Mouse (Mus musculus) heart, embryonic 16.5 days (tissue): Measurements from ENCODE around the gene Adarb2. TPM values are rescaled to one million over a fixed set of nuclear protein-coding genes. Genes with fewer than 3 reads are reported as not detected.

ENCODE experiments used
- ATAC-seq: fragments of 200-750 bp; cut with Nextera tagmentation; replicated peaks from 2 replicates; pipeline ENCODE4 v1.8.0; 2017; ENCODE audit warnings: moderate number of reproducible peaks; ENCODE audit not compliant: insufficient read depth, low FRiP score; ENCODE audit errors: extremely low read depth
- H3K27ac ChIP-seq: fragments of 300-500 bp; sonication (generic); 2 replicates; pipeline ENCODE4 v1.5.1; 2014; ENCODE audit warnings: mild to moderate bottlenecking, low read length, control low read depth, moderate library complexity
- H3K27me3 ChIP-seq: fragments of 300-500 bp; sonication (generic); 2 replicates; pipeline ENCODE4 v1.6.1; 2014; ENCODE audit warnings: low read length, mixed read lengths; ENCODE audit not compliant: control insufficient read depth, insufficient read depth
- H3K36me3 ChIP-seq: fragments of 300-500 bp; sonication (generic); 2 replicates; pipeline ENCODE4 v1.6.1; 2014; ENCODE audit not compliant: control insufficient read depth, insufficient read depth
- H3K4me1 ChIP-seq: fragments of 300-500 bp; sonication (generic); 2 replicates; pipeline ENCODE4 v1.6.1; 2014; ENCODE audit warnings: low read length, mixed read lengths; ENCODE audit not compliant: control insufficient read depth, insufficient read depth
- H3K4me2 ChIP-seq: fragments of 300-500 bp; sonication (generic); 2 replicates; pipeline ENCODE4 v1.6.1; 2014; ENCODE audit warnings: low read depth, mild to moderate bottlenecking, control low read depth, low read length
- H3K4me3 ChIP-seq: fragments of 300-500 bp; sonication (generic); 2 replicates; pipeline ENCODE4 v1.5.1; 2014; ENCODE audit warnings: mild to moderate bottlenecking, control low read depth, low read length
- H3K9ac ChIP-seq: fragments of 300-500 bp; sonication (generic); 2 replicates; pipeline ENCODE4 v1.6.1; 2014; ENCODE audit warnings: low read length, control low read depth
- H3K9me3 ChIP-seq: fragments of 300-500 bp; sonication (generic); replicated peaks from 2 replicates; pipeline ENCODE4 v1.6.1; 2016; ENCODE audit warnings: low read length; ENCODE audit not compliant: control insufficient read depth
- whole genome bisulfite sequencing: fragments of 180-500 bp; shearing (Covaris S2); extraction: QIAGEN DNeasy Blood & Tissue Kit; methylation state at CpG from one replicate; pipeline ENCODE4 v1.1.7; 2014; 5-methylcytosine and 5-hydroxymethylcytosine counted together
- polyA plus RNA-seq: library from polyadenylated mRNA; unstranded; fragments of >200 nt; fragmentation: Nextera tagmentation; extraction: Ambion mirVana; gene quantifications from 2 replicates; pipeline ENCODE4 v1.2.1, GENCODE M21; 2015

The Adarb2 gene
- polyA plus RNA-seq, 1 experiment from 2014 or later, result 0.05 TPM

DNA sequence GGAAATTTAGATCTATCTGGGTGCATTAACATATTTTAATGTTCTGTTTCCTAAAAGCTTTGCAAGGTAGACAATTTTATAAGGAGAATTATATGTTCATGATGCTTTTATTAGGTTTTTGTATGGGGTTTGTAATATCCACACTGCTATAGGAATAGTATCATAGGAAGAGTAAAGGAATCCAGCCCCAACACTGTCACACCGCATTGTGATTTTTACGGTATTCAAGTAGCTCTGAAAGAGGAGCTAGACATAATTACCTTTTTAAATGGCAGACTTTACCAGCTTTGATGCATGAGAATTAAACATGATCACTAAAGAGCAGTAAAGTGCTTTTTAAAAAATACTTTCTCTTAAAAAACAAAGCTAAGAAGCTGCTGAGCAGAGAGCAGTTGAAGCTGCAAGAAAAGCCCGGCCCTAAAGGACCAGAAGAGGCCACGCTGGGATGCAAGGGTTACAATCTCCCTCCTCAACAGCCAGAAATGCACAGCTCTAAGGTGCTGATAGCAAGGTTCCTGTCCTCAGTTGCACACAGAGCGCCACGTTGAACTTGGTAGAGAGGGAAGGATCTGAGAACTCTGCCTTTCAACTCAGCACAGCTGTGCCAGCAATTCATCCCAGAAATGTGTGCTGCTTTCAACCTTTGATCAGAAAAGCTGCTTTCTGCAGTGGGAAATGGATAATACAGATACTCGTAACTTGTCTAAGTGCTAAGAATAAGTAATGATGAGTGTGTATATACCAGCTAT lies 308.6 kb downstream of the Adarb2 start:
- Histone ChIP-seq H3K4me2 (no peak overlapping the region), H3K36me3 (no peaks in the 10 kb centered on the region), H3K4me1 (no peaks in the 10 kb centered on the region), H3K9ac (no peak overlapping the region), H3K27me3 (no peaks in the 10 kb centered on the region), H3K4me3 (no peak overlapping the region), H3K27ac (no peak overlapping the region), H3K9me3 (no peaks in the 10 kb centered on the region)
- no peak for ATAC-seq
- 63% methylated on average over 7 of the region's 7 CpGs for WGBS

DNA sequence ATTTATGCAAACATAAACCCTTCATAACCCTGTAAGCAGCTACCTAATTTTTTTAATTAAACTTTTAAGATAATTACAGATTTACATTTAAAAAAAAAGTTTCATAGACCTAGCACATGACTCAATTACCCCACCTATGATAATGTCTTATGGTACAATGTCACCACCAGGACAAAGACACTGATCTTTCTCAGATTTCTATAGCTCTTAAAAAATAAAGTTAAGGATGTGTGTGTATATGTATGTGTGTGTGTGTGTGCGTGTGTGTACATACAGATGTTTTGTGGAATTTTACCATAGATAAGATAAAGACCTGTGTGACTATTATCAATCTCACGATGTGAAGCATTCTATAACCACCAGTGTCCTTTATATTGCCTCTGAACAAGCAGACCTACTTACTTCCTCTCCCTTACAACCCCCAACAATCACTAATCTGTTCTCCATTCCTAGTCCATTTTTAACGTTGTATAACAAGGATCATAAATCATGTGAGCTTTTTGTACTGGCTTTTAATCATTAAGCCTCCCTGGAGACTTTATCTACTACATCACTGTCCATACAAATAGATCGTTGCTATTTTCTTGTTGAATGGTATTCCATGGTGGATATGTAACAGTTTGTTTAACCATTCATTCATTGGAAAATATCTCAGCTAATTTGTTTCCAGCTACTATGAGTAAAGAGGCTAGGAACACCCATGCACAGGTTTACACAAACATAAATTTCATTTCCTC lies 313.5 kb downstream of the Adarb2 start:
- no peaks in the 10 kb centered on the region for H3K4me1 ChIP-seq
- H3K36me3 ChIP-seq, result no peaks in the 10 kb centered on the region
- no peaks in the 10 kb centered on the region for H3K27me3 ChIP-seq
- H3K9ac ChIP-seq, result no peak overlapping the region
- no peaks in the 10 kb centered on the region for H3K9me3 ChIP-seq
- H3K27ac ChIP-seq, result no peak overlapping the region
- WGBS, result 51% methylated on average over 4 of the region's 4 CpGs
- ATAC-seq, result no peak
- H3K4me3 ChIP-seq, result no peak overlapping the region
- no peak overlapping the region for H3K4me2 ChIP-seq

DNA sequence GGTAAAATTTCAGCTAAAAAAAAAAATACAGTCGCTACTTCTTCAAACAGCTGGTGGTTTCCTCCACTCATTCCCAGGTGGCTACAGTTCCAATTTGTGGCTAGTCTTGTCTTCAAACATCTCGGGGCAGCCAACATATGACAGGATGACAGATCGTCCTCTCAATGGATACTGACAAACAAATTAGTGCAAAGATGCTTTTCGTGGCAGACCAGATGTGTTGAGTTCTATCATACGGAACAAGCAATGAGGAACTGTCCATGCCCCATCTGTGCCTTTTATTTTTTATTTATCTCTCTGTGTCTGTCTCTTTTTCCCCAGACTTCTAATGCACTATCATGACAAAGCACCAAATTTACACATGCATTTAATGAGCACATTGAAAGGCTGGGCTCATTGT lies 316.5 kb downstream of the Adarb2 start:
- Histone ChIP-seq H3K27ac (no peak overlapping the region), H3K4me2 (no peak overlapping the region), H3K9me3 (no peaks in the 10 kb centered on the region), H3K4me1 (no peaks in the 10 kb centered on the region), H3K36me3 (no peaks in the 10 kb centered on the region), H3K27me3 (no peaks in the 10 kb centered on the region), H3K4me3 (no peak overlapping the region), H3K9ac (no peak overlapping the region)
- ATAC-seq, result no peak
- 72% methylated on average over 5 of the region's 5 CpGs for WGBS

DNA sequence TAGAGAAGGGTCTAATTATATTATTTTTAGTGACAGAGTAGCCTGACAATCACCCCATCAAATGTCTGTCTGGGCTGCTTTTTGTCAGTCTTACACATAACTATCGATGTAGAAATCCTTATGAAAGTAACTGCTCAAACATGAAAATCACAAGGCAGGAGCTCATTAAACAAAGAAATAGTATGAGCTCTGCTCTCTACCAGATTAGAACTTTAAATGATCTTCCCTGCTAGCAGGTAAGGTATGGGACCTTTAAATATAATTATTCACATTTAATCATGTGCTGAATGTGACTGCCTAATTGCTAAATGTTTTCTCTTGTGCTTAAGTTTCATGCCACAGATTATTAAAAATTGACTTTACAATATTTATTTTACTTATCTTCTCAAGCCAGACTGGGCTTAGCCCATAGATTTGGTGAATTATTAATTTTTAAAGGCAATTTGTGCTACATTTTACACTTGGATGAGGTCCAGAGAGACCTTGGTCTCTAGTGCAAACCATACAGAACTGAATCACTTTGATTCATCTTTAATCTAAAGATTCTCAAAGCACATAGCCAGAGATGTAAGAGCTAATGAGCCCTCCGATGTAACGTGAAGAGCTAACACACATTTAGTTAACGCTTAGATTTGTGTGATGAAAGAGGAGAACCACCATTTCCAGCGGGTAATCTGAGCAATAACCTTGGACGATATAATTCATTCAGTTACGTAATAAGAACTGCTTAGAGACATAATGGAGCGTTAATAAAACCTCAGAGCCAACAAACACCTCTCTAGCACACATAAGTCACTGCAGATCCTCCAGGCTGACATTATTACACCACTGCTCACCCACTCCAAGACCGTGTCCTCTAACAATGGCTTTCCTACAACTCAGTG lies 323.3 kb downstream of the Adarb2 start:
- no peak overlapping the region for H3K4me2 ChIP-seq
- no peak for ATAC-seq
- no peaks in the 10 kb centered on the region for H3K9me3 ChIP-seq
- no peaks in the 10 kb centered on the region for H3K4me1 ChIP-seq
- H3K36me3 ChIP-seq, result no peaks in the 10 kb centered on the region
- H3K9ac ChIP-seq, result no peak overlapping the region
- no peak overlapping the region for H3K4me3 ChIP-seq
- WGBS, result 73% methylated on average over 9 of the region's 9 CpGs
- H3K27me3 ChIP-seq, result no peaks in the 10 kb centered on the region
- no peak overlapping the region for H3K27ac ChIP-seq

DNA sequence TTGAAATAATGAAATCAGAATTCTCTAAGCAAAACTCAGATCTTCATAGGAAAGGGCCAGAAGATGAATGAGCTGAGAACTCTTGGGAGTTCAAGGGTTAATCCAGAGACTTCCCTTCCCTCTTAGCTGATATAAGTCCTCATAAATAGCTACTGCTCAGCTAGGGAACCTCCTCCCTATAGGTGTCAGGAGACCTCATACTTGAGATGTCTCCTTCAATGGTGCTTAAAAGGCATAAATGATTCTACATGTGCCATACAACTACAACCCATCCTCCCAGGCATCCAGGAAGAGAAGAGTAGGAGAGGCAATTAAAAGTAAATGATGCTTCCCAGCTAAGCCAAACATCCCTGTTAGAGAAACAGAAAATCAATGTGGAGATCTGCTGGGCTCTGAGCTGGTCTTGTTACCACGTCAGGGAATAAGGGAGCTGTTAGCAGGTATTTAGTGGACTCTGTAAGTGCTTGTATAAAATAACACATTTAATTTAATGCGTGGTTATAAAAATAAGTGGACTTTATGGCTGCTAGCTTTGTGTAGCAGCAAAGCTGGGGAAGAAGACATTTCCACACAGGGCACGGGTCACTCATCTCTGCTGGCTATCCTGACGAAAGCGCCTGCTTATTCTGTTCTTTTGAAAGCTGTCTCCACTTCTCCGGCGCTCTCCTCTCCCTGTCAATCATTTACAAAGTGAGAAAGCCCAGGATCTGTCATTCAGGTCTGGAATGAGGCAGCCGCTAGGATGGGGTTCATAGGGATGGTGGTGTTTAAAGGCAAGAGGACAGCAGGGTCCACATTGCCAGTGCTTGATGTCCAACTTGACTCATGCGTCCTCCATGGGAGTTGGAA lies 331.8 kb downstream of the Adarb2 start:
- no peak for ATAC-seq
- no peak overlapping the region for H3K9ac ChIP-seq
- no peak overlapping the region for H3K27ac ChIP-seq
- no peaks in the 10 kb centered on the region for H3K36me3 ChIP-seq
- H3K27me3 ChIP-seq, result no peaks in the 10 kb centered on the region
- no peak overlapping the region for H3K4me2 ChIP-seq
- H3K4me3 ChIP-seq, result no peak overlapping the region
- 57% methylated on average over 9 of the region's 9 CpGs for WGBS
- no peaks in the 10 kb centered on the region for H3K4me1 ChIP-seq
- H3K9me3 ChIP-seq, result no peaks in the 10 kb centered on the region

DNA sequence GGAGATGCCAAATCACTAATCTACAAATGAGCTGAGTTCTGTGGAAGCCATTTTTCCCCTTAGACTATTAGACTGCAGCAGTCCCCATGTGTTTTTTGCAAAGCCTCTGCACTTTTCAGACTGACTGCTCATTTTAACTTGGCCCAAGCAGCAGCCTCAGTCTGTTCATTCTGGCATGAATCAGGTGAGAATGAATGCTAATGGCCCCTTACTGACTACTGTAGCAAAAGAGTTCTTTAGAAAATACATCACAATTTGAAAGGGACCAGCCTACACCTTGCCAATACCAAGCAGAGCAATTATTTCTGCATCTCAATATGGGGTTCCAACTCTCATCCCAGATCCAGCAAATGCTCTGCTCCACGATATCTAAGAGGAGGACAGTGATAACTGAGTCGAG lies 335.8 kb downstream of the Adarb2 start:
- no peak for ATAC-seq
- Histone ChIP-seq H3K9me3 (no peaks in the 10 kb centered on the region), H3K27ac (no peak overlapping the region), H3K9ac (no peak overlapping the region), H3K4me2 (no peak overlapping the region), H3K4me1 (no peaks in the 10 kb centered on the region), H3K4me3 (no peak overlapping the region), H3K36me3 (no peaks in the 10 kb centered on the region), H3K27me3 (no peaks in the 10 kb centered on the region)
- 82% methylated on average over 2 of the region's 2 CpGs for WGBS

DNA sequence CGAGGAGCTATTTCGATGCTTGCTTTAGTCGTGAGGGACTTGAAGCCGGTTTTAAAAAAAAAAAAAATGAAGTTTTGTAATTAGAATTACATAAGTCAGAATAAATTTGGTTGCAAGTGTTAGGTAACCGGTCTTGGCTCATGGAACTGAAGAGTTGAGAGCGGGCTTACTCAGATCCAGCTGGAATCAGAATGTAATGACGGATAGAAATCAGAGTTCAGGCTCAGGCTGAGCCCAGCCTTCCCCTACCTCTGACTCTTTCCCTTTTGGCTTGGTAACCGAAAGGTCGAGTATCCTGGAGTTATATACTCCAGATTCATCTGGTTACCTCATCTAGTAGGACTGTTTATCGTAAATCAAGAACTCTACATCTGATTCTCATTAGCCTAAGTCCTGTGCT lies 336.2 kb downstream of the Adarb2 start:
- H3K27me3 ChIP-seq, result no peaks in the 10 kb centered on the region
- no peak overlapping the region for H3K4me3 ChIP-seq
- no peaks in the 10 kb centered on the region for H3K9me3 ChIP-seq
- no peak for ATAC-seq
- H3K4me1 ChIP-seq, result no peaks in the 10 kb centered on the region
- H3K36me3 ChIP-seq, result no peaks in the 10 kb centered on the region
- no peak overlapping the region for H3K27ac ChIP-seq
- WGBS, result 83% methylated on average over 10 of the region's 10 CpGs
- no peak overlapping the region for H3K9ac ChIP-seq
- no peak overlapping the region for H3K4me2 ChIP-seq

DNA sequence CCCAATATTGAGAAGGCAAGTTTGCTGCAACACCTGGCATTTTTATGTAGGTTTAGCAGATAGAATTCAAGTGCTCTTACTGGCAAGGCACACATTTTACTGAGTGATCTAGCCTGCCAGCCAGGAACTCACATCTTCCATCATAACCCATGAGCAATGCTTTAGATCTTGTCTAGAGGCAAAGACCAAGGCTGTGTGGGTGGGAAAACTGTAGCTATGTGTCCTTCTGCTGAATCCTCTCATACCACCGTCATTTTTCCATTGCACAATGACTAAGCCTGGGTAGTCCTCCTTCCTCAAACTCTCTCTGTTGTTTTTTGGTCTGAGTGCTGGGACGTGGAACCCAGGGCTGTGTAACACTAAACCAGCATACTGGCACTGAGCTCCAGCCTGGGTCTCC lies 340.0 kb downstream of the Adarb2 start:
- Histone ChIP-seq H3K9me3 (no peaks in the 10 kb centered on the region), H3K27me3 (no peaks in the 10 kb centered on the region), H3K4me2 (no peak overlapping the region), H3K4me3 (no peak overlapping the region), H3K9ac (no peak overlapping the region), H3K36me3 (no peaks in the 10 kb centered on the region), H3K27ac (no peak overlapping the region), H3K4me1 (no peaks in the 10 kb centered on the region)
- no peak for ATAC-seq
- WGBS, result 82% methylated on average over 2 of the region's 2 CpGs
